Mouse (Mus musculus): Measurements from ENCODE around the gene Nr1h2. TPM values are rescaled to one million over a fixed set of nuclear protein-coding genes. Genes with fewer than 3 reads are reported as not detected.

Gene Nr1h2
- total RNA-seq (2015; ENCODE audit: low replicate concordance) (57.3 and 105 TPM in 2 replicates), total RNA-seq (2017; ENCODE audit: low replicate concordance) (59.3 and 81.4 TPM in 2 replicates)

GRCm38 (mm10) chr7:44553826-44554225 lies at the start of gene Nr1h2:
TSS of gene Nr1h2 (minus strand) at chr7:44553951.
- ATAC-seq (replicated peaks; ENCODE audit: low FRiP score, poor library complexity, severe bottlenecking), result peak; percentile 95

- ATAC-seq (replicated peaks; ENCODE audit: low FRiP score, poor library complexity, severe bottlenecking), result no peak
These were observed 49.6 kb upstream of the Nr1h2 start for GRCm38 (mm10) chr7:44603186-44603855.

- no peak for ATAC-seq (replicated peaks; ENCODE audit: low FRiP score, poor library complexity, severe bottlenecking)
These were observed 48.7 kb upstream of the Nr1h2 start for GRCm38 (mm10) chr7:44602443-44602842.

- no peak for ATAC-seq (replicated peaks; ENCODE audit: low FRiP score, poor library complexity, severe bottlenecking)
These were observed 47.9 kb upstream of the Nr1h2 start for GRCm38 (mm10) chr7:44601646-44602045.

- ATAC-seq (replicated peaks; ENCODE audit: low FRiP score, poor library complexity, severe bottlenecking), result no peak
These were observed 47.0 kb upstream of the Nr1h2 start for GRCm38 (mm10) chr7:44600691-44601262.

GRCm38 (mm10) chr7:44598336-44598735 lies 44.6 kb upstream of the Nr1h2 start:
- ATAC-seq (replicated peaks; ENCODE audit: low FRiP score, poor library complexity, severe bottlenecking), result no peak

GRCm38 (mm10) chr7:44597666-44598065 lies 43.9 kb upstream of the Nr1h2 start:
- ATAC-seq (replicated peaks; ENCODE audit: low FRiP score, poor library complexity, severe bottlenecking), result no peak

- ATAC-seq (replicated peaks; ENCODE audit: low FRiP score, poor library complexity, severe bottlenecking), result no peak
These were observed 43.3 kb upstream of the Nr1h2 start for GRCm38 (mm10) chr7:44596996-44597538.

GRCm38 (mm10) chr7:44596051-44596450 lies 42.3 kb upstream of the Nr1h2 start:
- ATAC-seq (replicated peaks; ENCODE audit: low FRiP score, poor library complexity, severe bottlenecking), result no peak

- no peak for ATAC-seq (replicated peaks; ENCODE audit: low FRiP score, poor library complexity, severe bottlenecking)
These were observed 41.4 kb upstream of the Nr1h2 start for GRCm38 (mm10) chr7:44595131-44595561.

- no peak for ATAC-seq (replicated peaks; ENCODE audit: low FRiP score, poor library complexity, severe bottlenecking)
These were observed 40.5 kb upstream of the Nr1h2 start for GRCm38 (mm10) chr7:44594291-44594690.

GRCm38 (mm10) chr7:44593775-44594174 lies 40.0 kb upstream of the Nr1h2 start:
- no peak for ATAC-seq (replicated peaks; ENCODE audit: low FRiP score, poor library complexity, severe bottlenecking)

GRCm38 (mm10) chr7:44593051-44593450 lies 39.3 kb upstream of the Nr1h2 start:
- no peak for ATAC-seq (replicated peaks; ENCODE audit: low FRiP score, poor library complexity, severe bottlenecking)

- ATAC-seq (replicated peaks; ENCODE audit: low FRiP score, poor library complexity, severe bottlenecking), result no peak
These were observed 37.8 kb upstream of the Nr1h2 start for GRCm38 (mm10) chr7:44591348-44592116.

- no peak for ATAC-seq (replicated peaks; ENCODE audit: low FRiP score, poor library complexity, severe bottlenecking)
These were observed 36.9 kb upstream of the Nr1h2 start, which contains the start of gene Kcnc3 for GRCm38 (mm10) chr7:44590402-44591347. TSS of gene Kcnc3 (plus strand) at chr7:44590664.

- ATAC-seq (replicated peaks; ENCODE audit: low FRiP score, poor library complexity, severe bottlenecking), result no peak
These were observed 36.2 kb upstream of the Nr1h2 start for GRCm38 (mm10) chr7:44589946-44590345.

GRCm38 (mm10) chr7:44589149-44589548 lies 35.4 kb upstream of the Nr1h2 start:
- no peak for ATAC-seq (replicated peaks; ENCODE audit: low FRiP score, poor library complexity, severe bottlenecking)

GRCm38 (mm10) chr7:44588338-44588737 lies 34.6 kb upstream of the Nr1h2 start:
- ATAC-seq (replicated peaks; ENCODE audit: low FRiP score, poor library complexity, severe bottlenecking), result no peak

GRCm38 (mm10) chr7:44587676-44588075 lies 33.9 kb upstream of the Nr1h2 start:
- no peak for ATAC-seq (replicated peaks; ENCODE audit: low FRiP score, poor library complexity, severe bottlenecking)
